In genomic region chr14:54641305-54641969, GRCm38 (mm10) we compare ENCODE assay signal across 8 mouse cellular contexts. TPM values are rescaled to one million over a fixed set of nuclear protein-coding genes. Genes with fewer than 3 reads are reported as not detected.
DNase-seq lines count a peak whose midpoint lies in the region; ATAC-seq lines count a peak whose summit lies in the region.

Gene Cdh24 (minus strand): TSS chr14:54641364.

- DNase-seq in WW6 (ENCODE audit: low read depth, low spot score), result peak; percentile 76
- DNase-seq in cerebellum, postnatal 36 days, result peak; percentile 85 to 87
- DNase-seq in frontal cortex, postnatal 36 days (ENCODE audit: low spot score in 2 of 2), result peak; percentile 89 to 90
- DNase-seq in layer of hippocampus, postnatal 36 days, result peak; percentile 88 to 90
- DNase-seq in lung, postnatal 25 days (ENCODE audit: low spot score), result peak; percentile 91
- DNase-seq in retina, adult 2 months (ENCODE audit: low read depth, low spot score), result peak; percentile 49
- peak; percentile 94 to 95 for DNase-seq in thymus, postnatal 36 days

- peaks cover 30% of the 10 kb centered on the region for H3K4me1 ChIP-seq in hindbrain, embryonic 15.5 days (replicated peaks)

- H3K27me3 ChIP-seq in hindbrain, embryonic 15.5 days, result no peaks in the 10 kb centered on the region

- WGBS in hindbrain, embryonic 15.5 days, result under 1% methylated on average over 46 of the region's 52 CpGs

- H3K9ac ChIP-seq in hindbrain, embryonic 15.5 days, result peak within 1 kb of the TSS; percentile 98

- peak; percentile 92 for ATAC-seq in hindbrain, embryonic 15.5 days (ENCODE audit: low FRiP score, low read depth)

- H3K9me3 ChIP-seq in hindbrain, embryonic 15.5 days, result no peaks in the 10 kb centered on the region

- H3K27ac ChIP-seq in hindbrain, embryonic 15.5 days (replicated peaks), result peak within 1 kb of the TSS; percentile 92

- peak within 1 kb of the TSS; percentile 97 for H3K4me2 ChIP-seq in hindbrain, embryonic 15.5 days

- peak within 1 kb of the TSS; percentile 86 for H3K4me3 ChIP-seq in hindbrain, embryonic 15.5 days

- peaks cover 42% of the 10 kb centered on the region for H3K36me3 ChIP-seq in hindbrain, embryonic 15.5 days

RNA-seq across cellular contexts. Expression of gene Cdh24, which starts in this region (rescaled TPM):
- 12.2 and 12.6 TPM in 2 replicates for polyA plus RNA-seq in hindbrain, embryonic 15.5 days (2015; fragmentation: Nextera tagmentation; extraction: Ambion mirVana)
- 10 to 100 TPM; 23.6 to 24.5 TPM for total RNA-seq in layer of hippocampus, postnatal 36 days (2021)

Comparison
In these comparisons a context has a peak if more than half of its experiments do, and no peak if none do; other contexts are left out.
1. Peak in every context shown above with its lines: DNase-seq, ATAC-seq, H3K4me3 ChIP-seq and H3K27ac ChIP-seq.